Mouse (Mus musculus) bone marrow, adult 2 months (tissue): Measurements from ENCODE around the gene Lrtm1. TPM values are rescaled to one million over a fixed set of nuclear protein-coding genes. Genes with fewer than 3 reads are reported as not detected.

Source experiments
- H3K27ac ChIP-seq: fragments of 200-500 bp; 2 replicates; pipeline ENCODE4 v1.5.1; 2012; ENCODE audit warnings: low read depth, mild to moderate bottlenecking, control low read depth, inconsistent platforms, low read length; ENCODE audit not compliant: control insufficient read depth, poor library complexity, insufficient read depth
- H3K4me1 ChIP-seq: fragments of 200-500 bp; 2 replicates; pipeline ENCODE4 v1.6.1; 2011; ENCODE audit warnings: low read length; ENCODE audit not compliant: control insufficient read depth, insufficient read depth
- H3K4me3 ChIP-seq: fragments of 200-500 bp; replicated peaks from 2 replicates; pipeline ENCODE3; 2011; ENCODE audit warnings: mild to moderate bottlenecking, low read depth, low read length, control low read depth; ENCODE audit not compliant: control insufficient read depth
- CTCF ChIP-seq: fragments of 200-500 bp; IDR thresholded peaks from 2 replicates; pipeline ENCODE4 v1.5.1; 2011; ENCODE audit warnings: low read length, control low read depth; ENCODE audit not compliant: control insufficient read depth, insufficient read depth
- POLR2A ChIP-seq: fragments of 200-500 bp; IDR thresholded peaks from 2 replicates; pipeline ENCODE4 v1.6.1; 2011; ENCODE audit warnings: low read depth, mild to moderate bottlenecking, control low read depth, low read length, borderline replicate concordance; ENCODE audit not compliant: control insufficient read depth
- WGBS: fragments of 180-500 bp; shearing (Covaris S2); methylation state at CpG from one replicate; pipeline ENCODE4 v1.1.7; 2018; 5-methylcytosine and 5-hydroxymethylcytosine counted together
- polyA plus RNA-seq: library from polyadenylated mRNA; stranded (reverse); fragments of >200 nt; gene quantifications from 2 replicates; pipeline ENCODE4 v1.2.4, GENCODE M21; 2011; ENCODE audit warnings: low replicate concordance; ENCODE audit not compliant: missing spikeins, insufficient read depth, insufficient read length

Gene Lrtm1
- polyA plus RNA-seq, 1 experiment: 0.62 TPM

GRCm38 (mm10) chr14:29080228-29080627 lies 62.2 kb downstream of the Lrtm1 start:
- TF ChIP-seq CTCF: no peak
- TF ChIP-seq POLR2A: no peak
- no peak overlapping the region for H3K27ac ChIP-seq
- H3K4me3 ChIP-seq: no peak overlapping the region
- H3K4me1 ChIP-seq: no peaks in the 10 kb centered on the region
- WGBS: 80% methylated on average over 4 of the region's 4 CpGs

GRCm38 (mm10) chr14:29080630-29081029 lies 62.6 kb downstream of the Lrtm1 start:
- H3K4me3 ChIP-seq: no peak overlapping the region
- no peak overlapping the region for H3K27ac ChIP-seq
- no peak for TF ChIP-seq POLR2A
- TF ChIP-seq CTCF: no peak
- 59% methylated on average over 4 of the region's 4 CpGs for WGBS
- H3K4me1 ChIP-seq: no peaks in the 10 kb centered on the region

GRCm38 (mm10) chr14:29082171-29082570 lies 64.2 kb downstream of the Lrtm1 start:
- Histone ChIP-seq H3K27ac (no peak overlapping the region), H3K4me1 (no peaks in the 10 kb centered on the region), H3K4me3 (no peak overlapping the region)
- 70% methylated on average over 1 of the region's 1 CpGs for WGBS
- no peak for TF ChIP-seq POLR2A
- TF ChIP-seq CTCF: no peak
